Mouse (Mus musculus) embryo, embryonic 10.5 days (tissue): ENCODE results near the gene Prr15.

Source experiments
- DNase-seq: peaks from one replicate; pipeline ENCODE4 v3.0.0-alpha.2; 2015; ENCODE audit warnings: low spot score

Gene Prr15

DNA sequence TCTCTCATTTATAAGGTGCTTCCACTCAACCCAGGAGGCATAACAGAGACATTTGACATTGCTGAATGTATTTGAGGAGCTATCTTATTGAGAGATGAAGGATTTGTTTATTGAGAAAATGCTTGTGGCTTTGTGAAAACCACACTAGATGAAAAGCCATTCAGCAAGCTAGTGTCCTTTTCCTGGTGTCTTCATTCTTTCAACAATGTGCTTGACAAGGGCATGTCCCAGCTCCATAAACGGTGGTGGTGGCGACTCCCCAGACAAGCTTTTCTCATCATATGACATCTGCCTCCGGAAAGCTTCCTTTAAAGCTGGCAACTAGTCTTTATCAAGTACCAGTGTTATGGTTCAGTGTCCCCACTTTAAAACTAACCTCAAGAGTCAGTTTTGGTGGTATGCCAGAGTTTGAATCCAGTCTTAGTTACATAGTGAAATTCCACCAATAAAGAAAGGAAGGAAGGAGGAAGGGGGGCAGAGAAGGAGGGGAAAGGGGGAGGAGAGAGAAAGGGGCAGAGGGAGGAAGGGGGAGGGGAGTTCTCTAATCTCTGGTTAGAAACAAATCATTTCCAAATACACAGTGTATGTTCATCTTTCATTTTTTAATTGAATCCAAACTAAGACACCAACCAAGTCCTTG is at the start of gene Prr15:
TSS of gene Prr15 (plus strand) at position 590 of the 640 bp plus-strand sequence.
- no peak for DNase-seq

GRCm38 (mm10) chr6:54277234-54277633 is 48.4 kb upstream of the Prr15 start:
- DNase-seq = no peak

GRCm38 (mm10) chr6:54277828-54278227 is 47.8 kb upstream of the Prr15 start:
- DNase-seq = peak; percentile 29

DNA sequence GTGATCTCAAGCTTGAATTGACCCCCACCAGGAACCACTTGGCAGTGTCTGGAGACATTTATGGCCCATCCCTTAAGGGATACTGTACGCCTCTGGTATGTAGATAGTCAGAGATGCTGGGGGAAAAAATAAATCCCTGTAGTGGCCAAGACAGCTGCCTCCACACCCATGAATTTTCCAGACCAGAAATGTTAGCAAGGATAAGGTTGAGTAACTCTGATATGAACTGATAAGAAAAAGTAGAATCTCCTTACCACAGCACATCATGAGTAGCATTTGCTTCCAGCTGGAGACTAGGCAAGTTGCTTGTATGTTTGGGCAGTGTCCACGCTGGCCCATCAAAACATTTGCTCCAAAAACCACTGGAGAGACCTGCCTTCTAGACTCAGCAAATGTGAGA is 47.0 kb upstream of the Prr15 start:
- DNase-seq = no peak

- no peak for DNase-seq
Observed at GRCm38 (mm10) chr6:54279391-54279790, 46.2 kb upstream of the Prr15 start.

GRCm38 (mm10) chr6:54280248-54280647 is 45.4 kb upstream of the Prr15 start:
- DNase-seq = no peak

DNA sequence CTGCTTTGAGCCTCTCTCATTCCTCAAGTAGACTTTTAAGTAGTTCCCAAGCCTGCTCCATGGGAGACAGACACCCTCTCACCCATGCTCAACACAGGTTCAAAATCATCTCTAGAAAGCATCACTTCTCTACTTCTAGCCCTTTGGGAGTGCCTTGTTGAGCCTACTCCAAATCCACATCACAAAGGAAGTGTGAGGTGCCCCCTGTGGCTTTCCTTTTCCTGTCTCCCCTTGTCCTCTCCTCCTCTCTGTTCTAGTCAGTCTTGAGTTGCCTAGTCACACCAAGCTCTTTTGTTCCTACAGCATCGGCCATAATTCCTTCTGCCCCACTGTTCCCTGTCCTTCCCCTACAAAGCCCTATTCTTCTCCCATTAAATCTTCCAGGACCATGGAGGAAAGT is 42.3 kb upstream of the Prr15 start:
- no peak for DNase-seq

GRCm38 (mm10) chr6:54284167-54284711 is 41.4 kb upstream of the Prr15 start:
- no peak for DNase-seq

GRCm38 (mm10) chr6:54286813-54287212 is 38.8 kb upstream of the Prr15 start:
- no peak for DNase-seq

DNA sequence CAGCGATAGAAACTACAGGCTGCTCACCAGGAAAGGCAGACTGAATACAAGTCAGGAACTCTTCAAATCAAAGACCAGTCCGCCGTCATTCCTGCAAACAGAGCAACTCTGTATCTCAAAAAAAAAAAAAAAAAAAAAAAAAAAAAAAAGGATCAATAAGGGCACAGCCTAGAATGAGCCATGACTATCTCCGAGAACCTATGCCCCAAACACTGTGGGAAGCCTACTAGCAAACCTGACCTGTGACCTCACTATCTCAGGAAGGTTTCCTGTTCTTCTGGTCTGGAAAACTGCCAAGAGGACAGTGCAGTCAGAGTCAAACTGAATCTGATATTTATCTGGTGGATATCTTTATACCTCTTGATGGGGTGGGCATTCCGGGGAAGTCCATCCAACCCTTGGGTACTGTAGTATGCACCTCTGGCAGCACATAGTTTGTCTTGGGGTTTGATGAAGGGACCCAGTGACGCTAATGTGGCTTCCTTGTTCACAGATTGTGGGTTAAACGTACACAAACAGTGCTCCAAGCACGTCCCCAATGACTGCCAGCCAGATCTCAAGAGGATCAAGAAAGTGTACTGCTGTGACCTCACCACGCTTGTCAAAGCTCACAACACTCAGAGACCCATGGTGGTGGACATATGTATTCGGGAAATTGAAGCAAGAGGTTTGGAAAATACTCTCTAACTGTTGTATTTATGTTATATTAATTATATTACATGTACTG is 35.7 kb upstream of the Prr15 start:
- no peak for DNase-seq

DNA sequence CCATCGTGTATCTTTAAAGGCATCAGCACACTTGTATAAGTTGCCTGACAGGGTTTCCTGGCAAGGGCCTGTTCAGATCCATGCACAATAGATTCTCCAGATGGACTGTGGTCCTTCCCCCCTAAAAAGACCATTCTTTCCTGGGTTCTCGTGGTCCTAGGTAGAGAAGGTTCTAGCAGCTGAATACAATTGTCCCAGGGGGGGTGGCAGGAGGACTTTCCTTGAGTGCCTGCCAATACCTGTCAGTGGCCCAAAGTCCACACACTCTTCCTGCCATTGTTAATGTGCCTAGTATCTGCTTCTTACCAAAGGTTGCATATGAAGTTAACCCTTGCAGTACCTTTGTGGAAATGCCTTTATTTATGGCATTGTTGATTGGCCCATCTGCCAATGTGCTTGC is 28.4 kb upstream of the Prr15 start:
- DNase-seq = no peak

DNA sequence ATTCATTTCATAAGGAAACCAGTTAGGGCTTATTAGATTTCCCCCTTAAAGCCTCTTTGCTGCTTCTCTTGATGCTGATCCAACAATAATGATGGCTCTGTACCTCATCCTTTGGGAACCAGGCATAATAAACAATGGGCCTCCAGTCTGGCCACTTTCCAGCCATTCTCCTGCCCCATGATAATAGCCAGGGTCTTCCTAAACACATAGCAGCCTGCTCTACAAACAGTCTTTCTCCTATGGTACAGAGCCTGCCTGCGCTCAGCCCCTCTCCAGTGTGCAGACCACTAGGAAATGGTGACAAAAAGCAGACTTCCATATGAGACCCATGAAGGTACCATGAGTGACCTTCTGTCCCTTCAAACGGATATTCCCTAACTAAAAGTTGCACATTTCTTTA is 26.2 kb upstream of the Prr15 start:
- DNase-seq = no peak

- no peak for DNase-seq
Observed at GRCm38 (mm10) chr6:54305777-54306176, 19.9 kb upstream of the Prr15 start.

DNA sequence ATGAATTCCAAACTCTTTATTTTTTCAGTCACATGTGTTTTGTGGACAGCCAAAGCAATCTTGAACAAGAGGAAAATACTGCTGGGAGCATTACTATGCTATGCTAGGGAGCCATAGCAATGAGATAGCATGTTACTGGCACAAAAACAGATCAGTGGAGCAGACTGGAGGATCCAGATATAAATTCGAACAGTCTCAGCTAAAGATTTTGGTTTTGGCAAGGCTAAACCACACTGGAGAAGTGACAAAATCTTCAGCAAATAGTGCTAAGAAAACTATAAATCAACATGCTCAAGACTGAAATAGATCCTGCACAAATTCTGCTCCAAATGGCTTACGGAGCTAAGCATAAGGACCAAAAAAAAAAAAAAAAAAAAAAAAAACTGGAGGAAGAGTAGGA is 12.6 kb upstream of the Prr15 start:
- DNase-seq = no peak

GRCm38 (mm10) chr6:54318618-54319017 is 7.0 kb upstream of the Prr15 start:
- no peak for DNase-seq

- DNase-seq = no peak
Observed at GRCm38 (mm10) chr6:54319198-54319597, 6.4 kb upstream of the Prr15 start.

- no peak for DNase-seq
Observed at GRCm38 (mm10) chr6:54320236-54320635, 5.4 kb upstream of the Prr15 start.

DNA sequence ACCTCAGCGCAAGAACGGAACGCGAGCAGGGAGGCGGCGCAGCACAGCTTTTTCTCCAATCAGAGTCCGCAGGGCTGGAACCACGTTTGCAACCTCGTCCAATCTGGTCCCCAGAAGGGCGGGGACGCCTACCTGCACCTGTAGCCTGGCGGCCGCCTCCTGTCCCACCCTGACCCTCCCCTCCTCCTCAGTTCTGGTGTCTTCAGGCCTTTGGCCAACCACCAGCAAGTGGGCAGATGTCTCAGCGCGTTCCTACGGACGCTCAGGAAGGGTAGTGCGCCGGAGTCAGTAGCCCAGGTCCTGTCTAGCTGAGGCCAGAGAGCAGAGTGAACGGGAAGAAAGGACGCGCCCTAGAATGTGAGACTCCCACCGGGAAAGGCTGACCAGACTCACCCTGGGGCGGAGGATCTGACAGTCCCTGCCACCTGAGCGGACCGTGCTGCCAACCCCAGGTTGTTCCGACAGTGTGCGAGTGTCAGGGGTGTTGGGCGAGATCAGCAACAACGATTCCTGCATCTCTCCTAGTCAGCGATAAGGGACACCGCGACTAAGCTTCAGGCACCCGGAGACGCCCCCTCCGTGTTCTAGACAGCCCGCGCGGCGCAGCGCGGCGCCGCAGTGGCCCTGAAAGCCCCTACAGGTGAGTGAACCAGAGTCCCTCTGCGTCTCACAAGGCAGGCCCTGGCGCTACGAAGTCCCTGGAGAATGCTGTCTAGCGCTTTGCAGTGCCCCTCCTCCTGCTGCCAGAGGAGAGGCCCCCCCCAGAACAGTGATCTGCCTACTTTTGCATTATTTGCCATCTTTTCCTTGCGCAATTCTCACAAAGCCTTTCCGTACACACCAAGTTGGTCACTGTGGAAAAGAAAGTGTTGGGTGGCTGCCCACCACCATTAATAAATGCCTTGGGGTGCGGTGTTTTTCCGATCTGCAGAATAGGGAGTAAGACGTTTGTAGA is 1.3 kb downstream of the Prr15 start:
- DNase-seq = peak; percentile 71

GRCm38 (mm10) chr6:54327626-54328003 is 2.0 kb downstream of the Prr15 start:
- peak; percentile 46 for DNase-seq

- DNase-seq = no peak
Observed at GRCm38 (mm10) chr6:54328783-54329182, 3.1 kb downstream of the Prr15 start.

- DNase-seq = no peak
Observed at GRCm38 (mm10) chr6:54329598-54329997, 4.0 kb downstream of the Prr15 start.

DNA sequence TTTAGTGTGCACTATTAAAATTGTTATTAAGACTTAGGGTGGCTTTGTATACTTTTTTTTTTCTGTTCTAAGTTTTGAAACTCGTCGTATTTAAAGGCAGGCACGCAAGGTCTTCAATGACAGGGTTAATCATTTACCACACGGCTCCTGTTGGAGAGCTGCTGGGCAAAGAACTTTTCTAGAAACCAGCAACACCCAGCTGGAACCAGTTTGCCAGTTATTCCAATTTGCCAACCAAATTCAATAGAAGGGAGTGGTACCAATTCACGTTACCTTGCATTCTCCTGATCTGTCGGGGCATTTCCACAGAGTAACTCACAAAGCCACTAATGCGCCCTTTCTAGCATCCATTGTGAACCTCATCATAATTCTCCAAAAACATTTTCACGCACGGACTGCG is 4.5 kb downstream of the Prr15 start:
- DNase-seq = no peak
